Mouse (Mus musculus) fat pad, adult 2 months (tissue): Measurements from ENCODE around the gene Pls3.
A peak's percentile ranks its signal among the peaks of the same experiment; 100 is the strongest.

ENCODE experiments used
- DNase-seq: peaks from one replicate; pipeline ENCODE4 v3.0.0-alpha.2; 2011; ENCODE audit warnings: low read depth, low spot score; ENCODE audit errors: extremely low read depth

Pls3 gene

GRCm38 (mm10) chrX:75874332-75875291 is at the start of gene Pls3:
TSS of gene Pls3 (minus strand) at chrX:75875182.
- peak; percentile 76 for DNase-seq

- no peak for DNase-seq
These were observed 20.7 kb upstream of the Pls3 start for GRCm38 (mm10) chrX:75895716-75896115.

DNA sequence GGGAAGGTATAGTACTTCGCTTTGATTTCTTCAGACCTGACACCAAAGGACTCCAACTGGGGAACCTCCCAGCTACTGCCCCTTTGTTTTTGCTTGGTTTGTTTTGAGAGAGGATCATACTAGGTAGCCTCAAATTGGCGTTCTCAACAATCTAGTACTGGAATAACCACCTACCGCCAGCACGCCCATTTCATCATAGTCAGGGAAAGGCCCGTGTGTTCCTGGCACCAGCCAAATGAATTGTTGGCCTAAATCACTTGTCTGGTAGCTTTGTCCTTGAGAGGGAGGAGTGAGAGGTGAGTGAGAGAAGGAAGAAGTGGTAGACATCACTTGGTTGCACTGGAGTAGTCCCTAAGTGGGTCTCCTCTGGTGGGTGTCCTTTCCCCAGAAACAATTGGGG is 584 bp upstream of the Pls3 start:
- DNase-seq, result peak; percentile 73

DNA sequence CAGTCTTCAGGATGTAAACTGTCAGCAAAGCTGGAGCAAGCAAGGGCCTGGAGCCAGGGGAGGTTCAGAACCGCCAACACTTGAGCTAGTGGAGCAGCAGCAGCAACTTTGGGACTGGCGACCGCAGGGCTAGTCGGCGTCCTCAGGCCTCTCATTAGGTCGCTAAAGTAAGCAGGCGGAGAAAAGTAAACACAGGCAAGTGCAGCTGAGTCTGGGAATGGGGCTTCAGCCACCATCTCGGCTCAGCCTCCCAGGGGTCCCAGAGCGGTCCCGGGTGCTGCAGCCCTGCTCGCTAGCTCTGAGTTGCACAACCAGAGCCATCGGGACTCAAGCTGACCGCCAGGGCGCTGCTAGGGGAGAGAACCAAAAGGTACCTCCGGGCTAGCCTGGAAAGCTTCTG is 1.2 kb downstream of the Pls3 start:
- no peak for DNase-seq

DNA sequence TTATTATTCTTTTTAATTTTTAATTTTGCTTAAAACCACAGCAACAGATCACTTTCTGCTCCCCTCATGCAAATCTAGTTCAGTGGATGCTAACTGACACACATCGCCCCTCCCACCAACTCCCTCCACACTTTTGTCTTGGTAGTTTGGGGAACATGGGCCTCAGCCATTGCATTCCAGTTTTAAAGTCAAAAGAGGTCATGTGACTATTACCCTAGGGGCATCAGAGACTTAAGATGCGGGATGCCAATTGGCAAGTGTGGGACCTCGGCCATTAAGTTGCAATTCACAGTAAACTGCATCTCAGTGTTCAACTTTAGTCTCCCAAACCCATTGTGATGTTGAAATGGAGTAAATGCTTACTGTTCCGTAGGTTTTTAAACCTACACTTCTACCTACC is 1.7 kb downstream of the Pls3 start:
- no peak for DNase-seq

GRCm38 (mm10) chrX:75871855-75872254 is 3.1 kb downstream of the Pls3 start:
- DNase-seq, result no peak

GRCm38 (mm10) chrX:75861715-75862114 is 13.3 kb downstream of the Pls3 start:
- no peak for DNase-seq

GRCm38 (mm10) chrX:75854294-75854693 is 20.7 kb downstream of the Pls3 start:
- DNase-seq, result no peak

DNA sequence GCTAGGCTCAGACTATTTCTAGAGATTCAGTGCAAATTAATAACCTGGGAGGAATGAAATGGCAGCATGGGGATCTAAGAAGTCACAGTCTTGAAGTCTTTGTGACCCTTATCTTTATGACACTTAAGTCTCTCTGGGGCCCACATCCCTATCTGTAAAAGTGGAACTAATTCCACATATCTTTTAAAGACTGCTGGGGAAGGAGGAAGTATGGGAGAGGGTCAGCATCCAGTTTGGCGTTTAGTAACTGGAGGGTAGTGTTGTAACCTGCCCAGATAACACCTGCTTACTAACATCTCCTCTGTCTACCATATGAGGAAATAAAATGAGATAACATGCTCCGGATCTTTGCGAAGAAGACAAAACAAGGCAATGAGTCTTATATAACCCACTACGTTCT is 30.7 kb downstream of the Pls3 start:
- no peak for DNase-seq

GRCm38 (mm10) chrX:75842835-75843234 is 32.1 kb downstream of the Pls3 start:
- DNase-seq, result no peak

DNA sequence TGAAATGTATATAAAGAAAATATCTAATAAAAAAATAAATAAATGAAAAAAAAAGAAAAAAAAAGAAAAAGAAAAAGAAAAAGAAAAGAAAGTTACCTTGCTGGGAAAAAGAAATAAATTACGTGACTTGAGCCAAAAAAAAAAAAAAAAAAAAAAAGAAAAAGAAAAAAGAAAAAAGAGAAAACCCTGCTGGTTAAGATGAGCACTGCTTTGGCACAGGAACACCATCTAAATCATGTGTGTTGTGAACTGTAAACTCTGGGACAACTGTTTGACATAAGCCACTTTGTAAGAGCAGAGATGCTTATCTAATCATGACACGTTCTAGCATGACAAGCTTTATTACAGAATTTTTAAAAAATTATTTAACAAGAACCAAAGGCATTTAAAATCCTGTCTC is 32.9 kb downstream of the Pls3 start:
- DNase-seq, result no peak

- no peak for DNase-seq
These were observed 34.7 kb downstream of the Pls3 start for GRCm38 (mm10) chrX:75840263-75840662.

GRCm38 (mm10) chrX:75834836-75835235 is 40.1 kb downstream of the Pls3 start:
- no peak for DNase-seq

- peak; percentile 51 for DNase-seq
These were observed 40.7 kb downstream of the Pls3 start for GRCm38 (mm10) chrX:75834286-75834685.

- DNase-seq, result no peak
These were observed 41.9 kb downstream of the Pls3 start for GRCm38 (mm10) chrX:75833006-75833641.

GRCm38 (mm10) chrX:75829867-75830255 is 45.1 kb downstream of the Pls3 start:
- DNase-seq, result no peak

- no peak for DNase-seq
These were observed 45.6 kb downstream of the Pls3 start for GRCm38 (mm10) chrX:75829240-75829866.

DNA sequence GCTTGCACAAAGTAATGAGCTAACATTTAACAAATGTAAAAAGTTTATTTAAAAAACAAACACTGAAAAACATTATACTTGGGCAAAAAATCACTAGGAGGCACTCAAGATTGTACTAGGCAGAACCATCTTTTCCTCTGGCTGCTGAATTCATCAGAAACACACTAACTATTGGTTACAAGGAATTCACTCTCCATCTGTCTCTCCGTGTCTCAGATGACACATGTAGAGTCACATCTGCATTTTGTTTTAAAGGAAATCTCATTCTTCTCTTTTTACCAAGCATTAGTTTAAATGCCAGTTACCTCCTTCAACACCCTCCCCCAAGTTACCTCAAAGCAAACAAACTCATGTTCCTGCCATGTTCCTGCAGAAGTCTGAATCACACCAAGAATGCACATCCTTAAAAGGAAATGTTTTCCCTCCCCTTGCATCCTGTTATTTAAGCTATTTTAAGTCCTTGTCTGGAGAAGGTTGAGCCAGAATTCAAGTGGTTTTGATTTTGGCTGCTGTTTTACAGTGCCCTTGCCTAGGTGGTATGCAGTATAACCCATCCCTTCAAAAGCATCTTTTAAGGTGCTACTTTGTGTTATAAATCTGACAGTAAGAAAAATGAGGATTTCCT is 56.2 kb downstream of the Pls3 start:
- no peak for DNase-seq

GRCm38 (mm10) chrX:75814958-75815357 is 60.0 kb downstream of the Pls3 start:
- DNase-seq, result no peak

DNA sequence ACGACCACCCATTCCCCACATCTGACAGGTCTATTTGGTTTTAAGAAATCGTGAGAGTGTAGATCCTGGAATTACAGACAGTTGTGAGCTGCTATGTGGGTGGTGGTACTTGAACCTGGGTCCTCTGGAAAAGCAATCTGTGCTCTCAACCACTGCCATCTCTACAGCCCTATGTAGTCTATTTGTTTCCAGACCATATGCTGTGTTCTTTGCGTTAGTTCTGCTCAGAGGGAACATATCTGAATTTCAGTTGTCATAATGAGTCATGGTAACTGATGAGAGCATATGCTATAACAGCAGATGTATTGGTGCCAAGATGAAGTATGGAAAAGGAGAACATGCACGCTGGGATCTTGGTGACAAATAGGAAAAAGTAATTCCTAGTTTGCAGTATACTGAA is 60.9 kb downstream of the Pls3 start:
- no peak for DNase-seq

DNA sequence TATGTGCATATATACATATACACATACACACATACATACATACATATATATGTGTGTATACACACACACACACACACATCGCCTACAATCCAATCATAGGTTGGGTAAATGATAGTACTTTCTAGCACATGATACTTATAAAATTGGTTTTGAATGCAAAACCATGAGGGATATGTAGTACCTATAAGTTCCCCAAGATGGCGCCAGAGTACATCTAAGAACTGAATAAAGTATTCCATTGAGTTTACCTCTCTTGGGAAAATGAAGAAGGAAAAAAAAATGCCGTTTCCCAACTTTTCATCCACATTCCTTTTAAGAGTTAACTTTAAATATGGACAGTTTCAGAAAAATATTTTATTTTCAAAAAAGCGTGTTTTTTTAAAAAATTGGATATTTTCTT is 78.4 kb downstream of the Pls3 start:
- no peak for DNase-seq
